Mouse (Mus musculus): ENCODE results near the gene Tmem150c. TPM values are rescaled to one million over a fixed set of nuclear protein-coding genes. Genes with fewer than 3 reads are reported as not detected.

Gene Tmem150c
- 1.5 and 1.7 TPM in 2 replicates for polyA plus RNA-seq (2015; fragmentation: Nextera tagmentation; extraction: Ambion mirVana)

- no peak within 1 kb of the TSS for H3K27ac ChIP-seq (ENCODE audit: low read length)
- peak within 1 kb of the TSS; percentile 74 for H3K4me3 ChIP-seq (ENCODE audit: low read length)
- H3K9ac ChIP-seq (ENCODE audit: low read depth, low read length): peak within 1 kb of the TSS; percentile 74
- peak within 1 kb of the TSS; percentile 100 for H3K4me2 ChIP-seq (ENCODE audit: low read depth, low read length)
- H3K27me3 ChIP-seq (replicated peaks; ENCODE audit: control insufficient read depth, insufficient read depth, low read length): peaks cover 2% of the 10 kb centered on the region; the same call in 1 of the 2 replicates
- WGBS: 13% methylated on average over 6 of the region's 6 CpGs
- ATAC-seq: no peak; the same call in none of the 2 replicates
- H3K9me3 ChIP-seq (ENCODE audit: control insufficient read depth, low read length): no peaks in the 10 kb centered on the region
- no peaks in the 10 kb centered on the region for H3K36me3 ChIP-seq (ENCODE audit: control insufficient read depth, insufficient read depth, low read length)
- H3K4me1 ChIP-seq (ENCODE audit: control insufficient read depth, insufficient read depth, low read length): peaks cover 4% of the 10 kb centered on the region; the same call in 1 of the 2 replicates
Observed at GRCm38 (mm10) chr5:100159638-100159973, at the start of gene Tmem150c. Gene Tmem150c, minus strand, starts transcription at chr5:100159808.

GRCm38 (mm10) chr5:100209093-100209492 is 49.5 kb upstream of the Tmem150c start:
- WGBS: 46% methylated on average over 7 of the region's 7 CpGs
- peak; percentile 44; the same call in 1 of the 2 replicates for ATAC-seq

DNA sequence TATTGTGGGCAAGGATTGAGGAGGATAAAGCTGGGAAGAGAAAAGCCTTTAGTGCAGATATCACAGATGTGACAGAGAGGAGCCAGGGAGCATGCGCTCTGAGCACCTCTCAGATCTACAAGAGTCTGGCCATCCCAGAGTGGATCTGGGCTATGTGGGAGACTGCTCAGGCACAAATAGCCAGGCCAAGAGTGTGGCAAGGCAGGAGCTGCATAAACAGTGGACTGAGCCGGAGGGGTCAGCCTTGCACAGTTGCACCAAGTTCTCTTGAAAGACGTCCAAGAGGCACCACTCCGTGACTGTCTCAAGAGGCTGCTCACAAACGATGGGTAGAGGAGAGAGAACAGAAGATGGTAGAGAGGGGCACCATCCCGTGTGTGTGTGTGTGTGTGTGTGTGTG is 47.1 kb upstream of the Tmem150c start:
- no peaks in the 10 kb centered on the region for H3K36me3 ChIP-seq (ENCODE audit: control insufficient read depth, insufficient read depth, low read length)
- no peaks in the 10 kb centered on the region for H3K9me3 ChIP-seq (ENCODE audit: control insufficient read depth, low read length)
- no peaks in the 10 kb centered on the region for H3K27me3 ChIP-seq (replicated peaks; ENCODE audit: control insufficient read depth, insufficient read depth, low read length)
- WGBS: 60% methylated on average over 6 of the region's 6 CpGs
- no peak overlapping the region for H3K4me3 ChIP-seq (ENCODE audit: low read length)
- H3K4me1 ChIP-seq (ENCODE audit: control insufficient read depth, insufficient read depth, low read length): no peaks in the 10 kb centered on the region
- H3K27ac ChIP-seq (ENCODE audit: low read length): no peak overlapping the region
- no peak overlapping the region for H3K4me2 ChIP-seq (ENCODE audit: low read depth, low read length)
- ATAC-seq: no peak
- H3K9ac ChIP-seq (ENCODE audit: low read depth, low read length): no peak overlapping the region

More at GRCm38 (mm10) chr5:100209093-100209492, 49.5 kb upstream of the Tmem150c start:
- H3K36me3 ChIP-seq (ENCODE audit: control insufficient read depth, insufficient read depth, low read length): no peaks in the 10 kb centered on the region
- H3K4me2 ChIP-seq (ENCODE audit: low read depth, low read length): no peak overlapping the region
- H3K9me3 ChIP-seq (ENCODE audit: control insufficient read depth, low read length): no peaks in the 10 kb centered on the region
- H3K9ac ChIP-seq (ENCODE audit: low read depth, low read length): no peak overlapping the region
- peak overlapping the region; percentile 28; the same call in 1 of the 2 replicates for H3K27ac ChIP-seq (ENCODE audit: low read length)
- no peaks in the 10 kb centered on the region for H3K4me1 ChIP-seq (ENCODE audit: control insufficient read depth, insufficient read depth, low read length)
- no peaks in the 10 kb centered on the region for H3K27me3 ChIP-seq (replicated peaks; ENCODE audit: control insufficient read depth, insufficient read depth, low read length)
- H3K4me3 ChIP-seq (ENCODE audit: low read length): no peak overlapping the region

DNA sequence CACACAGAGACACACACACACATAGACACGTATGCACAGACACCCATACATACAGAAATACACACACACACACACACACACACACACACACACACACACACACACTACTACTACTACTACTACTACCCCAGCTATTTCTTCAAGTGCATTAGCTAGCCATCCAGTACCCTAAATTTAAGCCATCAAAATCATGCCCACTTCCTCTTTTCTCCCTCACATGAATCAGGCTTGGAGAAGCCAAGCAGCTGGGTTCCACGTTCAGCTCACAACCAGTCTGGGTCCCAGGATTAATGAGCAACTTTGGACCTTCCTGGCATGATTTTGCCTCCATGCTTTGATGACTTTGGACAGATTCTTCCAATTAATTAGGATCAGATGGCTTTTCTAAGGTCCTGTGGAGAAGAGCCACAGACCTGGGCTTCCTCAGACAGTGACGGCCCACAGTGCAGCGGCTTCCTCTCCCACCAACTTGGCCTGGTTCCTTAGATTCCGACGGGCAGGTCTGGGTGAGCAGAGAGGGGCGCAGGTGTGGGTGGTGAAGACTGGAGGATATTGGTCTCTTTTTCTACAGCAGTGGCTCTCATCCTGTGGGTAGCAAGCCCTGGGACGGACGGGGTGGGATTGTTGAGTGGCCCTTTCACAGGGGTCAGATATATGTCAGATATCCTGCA is 46.0 kb upstream of the Tmem150c start:
- no peak for ATAC-seq
- Histone ChIP-seq H3K36me3 (ENCODE audit: control insufficient read depth, insufficient read depth, low read length) (no peaks in the 10 kb centered on the region), H3K9me3 (ENCODE audit: control insufficient read depth, low read length) (no peaks in the 10 kb centered on the region)

GRCm38 (mm10) chr5:100200805-100201204 is 41.2 kb upstream of the Tmem150c start:
- H3K27ac ChIP-seq (ENCODE audit: low read length): no peak overlapping the region
- ATAC-seq: no peak
- no peaks in the 10 kb centered on the region for H3K9me3 ChIP-seq (ENCODE audit: control insufficient read depth, low read length)
- H3K36me3 ChIP-seq (ENCODE audit: control insufficient read depth, insufficient read depth, low read length): no peaks in the 10 kb centered on the region
- no peak overlapping the region for H3K4me3 ChIP-seq (ENCODE audit: low read length)
- 57% methylated on average over 5 of the region's 5 CpGs for WGBS
- no peak overlapping the region for H3K4me2 ChIP-seq (ENCODE audit: low read depth, low read length)
- H3K9ac ChIP-seq (ENCODE audit: low read depth, low read length): no peak overlapping the region
- no peaks in the 10 kb centered on the region for H3K27me3 ChIP-seq (replicated peaks; ENCODE audit: control insufficient read depth, insufficient read depth, low read length)
- peaks cover 10% of the 10 kb centered on the region; the same call in 1 of the 2 replicates for H3K4me1 ChIP-seq (ENCODE audit: control insufficient read depth, insufficient read depth, low read length)

More for the DNA sequence above, 46.0 kb upstream of the Tmem150c start:
- no peak overlapping the region for H3K4me3 ChIP-seq (ENCODE audit: low read length)
- H3K27ac ChIP-seq (ENCODE audit: low read length): no peak overlapping the region
- no peak overlapping the region for H3K9ac ChIP-seq (ENCODE audit: low read depth, low read length)
- no peaks in the 10 kb centered on the region for H3K4me1 ChIP-seq (ENCODE audit: control insufficient read depth, insufficient read depth, low read length)
- no peaks in the 10 kb centered on the region for H3K27me3 ChIP-seq (replicated peaks; ENCODE audit: control insufficient read depth, insufficient read depth, low read length)
- WGBS: 83% methylated on average over 9 of the region's 9 CpGs
- no peak overlapping the region for H3K4me2 ChIP-seq (ENCODE audit: low read depth, low read length)

- peaks cover 10% of the 10 kb centered on the region; the same call in 1 of the 2 replicates for H3K4me1 ChIP-seq (ENCODE audit: control insufficient read depth, insufficient read depth, low read length)
- no peak overlapping the region for H3K4me3 ChIP-seq (ENCODE audit: low read length)
- WGBS: 69% methylated on average over 5 of the region's 5 CpGs
- H3K4me2 ChIP-seq (ENCODE audit: low read depth, low read length): no peak overlapping the region
- no peaks in the 10 kb centered on the region for H3K36me3 ChIP-seq (ENCODE audit: control insufficient read depth, insufficient read depth, low read length)
- no peaks in the 10 kb centered on the region for H3K27me3 ChIP-seq (replicated peaks; ENCODE audit: control insufficient read depth, insufficient read depth, low read length)
- ATAC-seq: no peak
- H3K9ac ChIP-seq (ENCODE audit: low read depth, low read length): no peak overlapping the region
- no peak overlapping the region for H3K27ac ChIP-seq (ENCODE audit: low read length)
- H3K9me3 ChIP-seq (ENCODE audit: control insufficient read depth, low read length): no peaks in the 10 kb centered on the region
Observed at GRCm38 (mm10) chr5:100200296-100200695, 40.7 kb upstream of the Tmem150c start.

GRCm38 (mm10) chr5:100199092-100199853 is 39.7 kb upstream of the Tmem150c start:
- ATAC-seq: no peak
- Histone ChIP-seq H3K4me3 (ENCODE audit: low read length) (no peak overlapping the region), H3K9ac (ENCODE audit: low read depth, low read length) (no peak overlapping the region), H3K4me2 (ENCODE audit: low read depth, low read length) (no peak overlapping the region), H3K27me3 (replicated peaks; ENCODE audit: control insufficient read depth, insufficient read depth, low read length) (no peaks in the 10 kb centered on the region), H3K4me1 (ENCODE audit: control insufficient read depth, insufficient read depth, low read length) (peaks cover 10% of the 10 kb centered on the region; the same call in 1 of the 2 replicates), H3K27ac (ENCODE audit: low read length) (no peak overlapping the region), H3K36me3 (ENCODE audit: control insufficient read depth, insufficient read depth, low read length) (no peaks in the 10 kb centered on the region), H3K9me3 (ENCODE audit: control insufficient read depth, low read length) (no peaks in the 10 kb centered on the region)
- 68% methylated on average over 7 of the region's 7 CpGs for whole genome bisulfite sequencing

DNA sequence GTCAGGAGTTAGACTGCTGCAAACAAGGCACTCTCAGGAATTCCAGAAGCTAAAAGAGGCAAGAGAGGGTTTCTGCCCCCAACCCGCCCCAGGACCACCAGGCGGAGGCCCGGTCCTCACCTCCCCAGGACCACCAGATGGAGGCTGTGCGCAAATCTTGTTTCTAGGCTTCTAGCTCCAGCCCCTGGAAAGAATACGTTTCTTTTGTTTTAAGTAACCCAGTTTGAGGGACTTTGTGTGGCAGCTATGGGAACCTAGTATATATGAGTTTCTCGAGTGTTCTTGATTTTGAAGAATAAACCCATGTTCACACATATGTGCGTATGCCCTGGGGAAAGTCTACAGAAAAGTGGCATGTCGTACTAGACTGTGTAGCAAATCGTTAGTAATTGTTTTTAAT is 37.9 kb upstream of the Tmem150c start:
- Histone ChIP-seq H3K4me2 (ENCODE audit: low read depth, low read length) (no peak overlapping the region), H3K9me3 (ENCODE audit: control insufficient read depth, low read length) (no peaks in the 10 kb centered on the region), H3K27ac (ENCODE audit: low read length) (no peak overlapping the region), H3K4me1 (ENCODE audit: control insufficient read depth, insufficient read depth, low read length) (peaks cover 10% of the 10 kb centered on the region; the same call in 1 of the 2 replicates), H3K36me3 (ENCODE audit: control insufficient read depth, insufficient read depth, low read length) (no peaks in the 10 kb centered on the region), H3K4me3 (ENCODE audit: low read length) (no peak overlapping the region), H3K9ac (ENCODE audit: low read depth, low read length) (no peak overlapping the region), H3K27me3 (replicated peaks; ENCODE audit: control insufficient read depth, insufficient read depth, low read length) (no peaks in the 10 kb centered on the region)
- 77% methylated on average over 9 of the region's 9 CpGs for WGBS
- ATAC-seq: no peak

- ATAC-seq: 0 out of 2 replicates have a peak, but pooled peaks have one; percentile 36
- H3K4me1 ChIP-seq (ENCODE audit: control insufficient read depth, insufficient read depth, low read length): peaks cover 10% of the 10 kb centered on the region; the same call in 1 of the 2 replicates
- H3K9me3 ChIP-seq (ENCODE audit: control insufficient read depth, low read length): no peaks in the 10 kb centered on the region
- peak overlapping the region; percentile 16; the same call in 1 of the 2 replicates for H3K4me2 ChIP-seq (ENCODE audit: low read depth, low read length)
- 36% methylated on average over 15 of the region's 15 CpGs for WGBS
- H3K9ac ChIP-seq (ENCODE audit: low read depth, low read length): no peak overlapping the region
- H3K36me3 ChIP-seq (ENCODE audit: control insufficient read depth, insufficient read depth, low read length): no peaks in the 10 kb centered on the region
- no peaks in the 10 kb centered on the region for H3K27me3 ChIP-seq (replicated peaks; ENCODE audit: control insufficient read depth, insufficient read depth, low read length)
- no peak overlapping the region for H3K27ac ChIP-seq (ENCODE audit: low read length)
- H3K4me3 ChIP-seq (ENCODE audit: low read length): no peak overlapping the region
Observed at GRCm38 (mm10) chr5:100196854-100197431, 37.3 kb upstream of the Tmem150c start.
